Mouse (Mus musculus): ENCODE data around the gene Dhrs9. TPM values are rescaled to one million over a fixed set of nuclear protein-coding genes. Genes with fewer than 3 reads are reported as not detected.
"Not testable (repeated sequence)": the region's sequence is repeated elsewhere in the genome, so short reads cannot be mapped to it uniquely, and the experiment has no call there.

Dhrs9 gene
- not detected in 2 replicates for polyA plus RNA-seq (2016; fragmentation: Nextera tagmentation; extraction: Ambion mirVana)

- H3K4me3 ChIP-seq, result no peak within 1 kb of the TSS
- no peak within 1 kb of the TSS for H3K27ac ChIP-seq
- no peak for DNase-seq (ENCODE audit: extremely low spot score, low spot score)
- 85% methylated on average over 13 of the region's 13 CpGs for WGBS
- H3K27me3 ChIP-seq (ENCODE audit: poor library complexity, severe bottlenecking), result no peaks in the 10 kb centered on the region
- H3K9me3 ChIP-seq, result no peaks in the 10 kb centered on the region
- H3K36me3 ChIP-seq (replicated peaks), result no peaks in the 10 kb centered on the region
- 0 out of 2 replicates have a peak, but pooled peaks cover 11% of the 10 kb centered on the region for H3K4me1 ChIP-seq
Measured at GRCm38 (mm10) chr2:69380281-69380680, at the start of gene Dhrs9. Dhrs9 (plus strand) TSS chr2:69380445.

GRCm38 (mm10) chr2:69331523-69331922, 48.7 kb upstream of the Dhrs9 start:
- not testable (repeated sequence) for DNase-seq (ENCODE audit: extremely low spot score, low spot score); H3K27ac ChIP-seq; H3K36me3 ChIP-seq (replicated peaks); H3K4me1 ChIP-seq; H3K4me3 ChIP-seq; H3K27me3 ChIP-seq (ENCODE audit: poor library complexity, severe bottlenecking); H3K9me3 ChIP-seq
- WGBS, result 91% methylated on average over 6 of the region's 6 CpGs

- Histone ChIP-seq H3K27me3 (ENCODE audit: poor library complexity, severe bottlenecking) (no peaks in the 10 kb centered on the region), H3K9me3 (no peaks in the 10 kb centered on the region), H3K4me1 (no peaks in the 10 kb centered on the region), H3K27ac (no peak overlapping the region), H3K4me3 (no peak overlapping the region), H3K36me3 (replicated peaks) (no peaks in the 10 kb centered on the region)
- WGBS, result 93% methylated on average over 6 of the region's 6 CpGs
- DNase-seq (ENCODE audit: extremely low spot score, low spot score), result no peak
Measured at GRCm38 (mm10) chr2:69341506-69341905, 38.7 kb upstream of the Dhrs9 start.

- Histone ChIP-seq H3K4me3 (no peak within 1 kb of the TSS), H3K4me1 (no peaks in the 10 kb centered on the region), H3K36me3 (replicated peaks) (no peaks in the 10 kb centered on the region), H3K27me3 (ENCODE audit: poor library complexity, severe bottlenecking) (no peaks in the 10 kb centered on the region), H3K9me3 (no peaks in the 10 kb centered on the region), H3K27ac (no peak within 1 kb of the TSS)
- no peak for DNase-seq (ENCODE audit: extremely low spot score, low spot score)
- 87% methylated on average over 9 of the region's 9 CpGs for WGBS
Measured at GRCm38 (mm10) chr2:69342496-69343221, 37.6 kb upstream of the Dhrs9 start, which contains the start of gene Abcb11. Abcb11 (minus strand) TSS chr2:69342616.

- not testable (repeated sequence) for H3K27ac ChIP-seq; H3K4me1 ChIP-seq; H3K9me3 ChIP-seq; DNase-seq (ENCODE audit: extremely low spot score, low spot score); H3K4me3 ChIP-seq; H3K27me3 ChIP-seq (ENCODE audit: poor library complexity, severe bottlenecking); H3K36me3 ChIP-seq (replicated peaks)
Measured at GRCm38 (mm10) chr2:69355402-69355801, 24.8 kb upstream of the Dhrs9 start.

- no peak for DNase-seq (ENCODE audit: extremely low spot score, low spot score)
- WGBS, result 92% methylated on average over 2 of the region's 2 CpGs
- Histone ChIP-seq H3K4me3 (no peak overlapping the region), H3K27me3 (ENCODE audit: poor library complexity, severe bottlenecking) (no peaks in the 10 kb centered on the region), H3K4me1 (no peaks in the 10 kb centered on the region), H3K27ac (no peak overlapping the region), H3K36me3 (replicated peaks) (no peaks in the 10 kb centered on the region), H3K9me3 (no peaks in the 10 kb centered on the region)
Measured at GRCm38 (mm10) chr2:69364831-69365230, 15.4 kb upstream of the Dhrs9 start.

- no peak overlapping the region for H3K4me3 ChIP-seq
- no peak overlapping the region for H3K27ac ChIP-seq
- no peak for DNase-seq (ENCODE audit: extremely low spot score, low spot score)
- 96% methylated on average over 1 of the region's 1 CpGs for WGBS
- no peaks in the 10 kb centered on the region for H3K4me1 ChIP-seq
- H3K9me3 ChIP-seq, result no peaks in the 10 kb centered on the region
- H3K36me3 ChIP-seq (replicated peaks), result no peaks in the 10 kb centered on the region
- no peaks in the 10 kb centered on the region for H3K27me3 ChIP-seq (ENCODE audit: poor library complexity, severe bottlenecking)
Measured at GRCm38 (mm10) chr2:69365275-69365674, 15.0 kb upstream of the Dhrs9 start.

GRCm38 (mm10) chr2:69376780-69377179, 3.5 kb upstream of the Dhrs9 start:
- Histone ChIP-seq H3K36me3 (replicated peaks) (no peaks in the 10 kb centered on the region), H3K4me3 (no peak overlapping the region), H3K27ac (no peak overlapping the region), H3K9me3 (no peaks in the 10 kb centered on the region), H3K27me3 (ENCODE audit: poor library complexity, severe bottlenecking) (no peaks in the 10 kb centered on the region), H3K4me1 (0 out of 2 replicates have a peak, but pooled peaks cover 11% of the 10 kb centered on the region)
- DNase-seq (ENCODE audit: extremely low spot score, low spot score), result no peak
- WGBS, result 89% methylated on average over 2 of the region's 2 CpGs

GRCm38 (mm10) chr2:69379801-69380200, 444 bp upstream of the Dhrs9 start:
- 76% methylated on average over 1 of the region's 1 CpGs for WGBS
- 0 out of 2 replicates have a peak, but pooled peaks cover 11% of the 10 kb centered on the region for H3K4me1 ChIP-seq
- no peaks in the 10 kb centered on the region for H3K36me3 ChIP-seq (replicated peaks)
- H3K9me3 ChIP-seq, result no peaks in the 10 kb centered on the region
- H3K27me3 ChIP-seq (ENCODE audit: poor library complexity, severe bottlenecking), result no peaks in the 10 kb centered on the region
- DNase-seq (ENCODE audit: extremely low spot score, low spot score), result no peak
- H3K4me3 ChIP-seq, result no peak overlapping the region
- H3K27ac ChIP-seq, result no peak overlapping the region

GRCm38 (mm10) chr2:69381740-69382139, 1.5 kb downstream of the Dhrs9 start:
- no peaks in the 10 kb centered on the region for H3K27me3 ChIP-seq (ENCODE audit: poor library complexity, severe bottlenecking)
- 51% methylated on average over 8 of the region's 8 CpGs for WGBS
- H3K9me3 ChIP-seq, result no peaks in the 10 kb centered on the region
- H3K4me1 ChIP-seq, result 0 out of 2 replicates have a peak, but pooled peaks cover 11% of the 10 kb centered on the region
- no peak overlapping the region for H3K4me3 ChIP-seq
- no peaks in the 10 kb centered on the region for H3K36me3 ChIP-seq (replicated peaks)
- H3K27ac ChIP-seq, result no peak overlapping the region
- no peak for DNase-seq (ENCODE audit: extremely low spot score, low spot score)

GRCm38 (mm10) chr2:69382838-69383237, 2.6 kb downstream of the Dhrs9 start:
- no peak for DNase-seq (ENCODE audit: extremely low spot score, low spot score)
- H3K27ac ChIP-seq, result no peak overlapping the region
- 92% methylated on average over 5 of the region's 5 CpGs for WGBS
- H3K9me3 ChIP-seq, result no peaks in the 10 kb centered on the region
- 0 out of 2 replicates have a peak, but pooled peaks cover 11% of the 10 kb centered on the region for H3K4me1 ChIP-seq
- no peaks in the 10 kb centered on the region for H3K27me3 ChIP-seq (ENCODE audit: poor library complexity, severe bottlenecking)
- H3K36me3 ChIP-seq (replicated peaks), result no peaks in the 10 kb centered on the region
- no peak overlapping the region for H3K4me3 ChIP-seq

GRCm38 (mm10) chr2:69386118-69386871, 6.0 kb downstream of the Dhrs9 start:
- Histone ChIP-seq H3K27me3 (ENCODE audit: poor library complexity, severe bottlenecking) (no peaks in the 10 kb centered on the region), H3K27ac (no peak overlapping the region), H3K4me1 (no peaks in the 10 kb centered on the region), H3K9me3 (no peaks in the 10 kb centered on the region), H3K36me3 (replicated peaks) (no peaks in the 10 kb centered on the region), H3K4me3 (no peak overlapping the region)
- WGBS, result 89% methylated on average over 3 of the region's 3 CpGs
- no peak for DNase-seq (ENCODE audit: extremely low spot score, low spot score)

GRCm38 (mm10) chr2:69393947-69394346, 13.7 kb downstream of the Dhrs9 start:
- H3K27me3 ChIP-seq (ENCODE audit: poor library complexity, severe bottlenecking), result no peaks in the 10 kb centered on the region
- no peaks in the 10 kb centered on the region for H3K9me3 ChIP-seq
- DNase-seq (ENCODE audit: extremely low spot score, low spot score), result no peak
- 93% methylated on average over 2 of the region's 2 CpGs for WGBS
- H3K4me3 ChIP-seq, result no peak overlapping the region
- H3K4me1 ChIP-seq, result no peaks in the 10 kb centered on the region
- no peak overlapping the region for H3K27ac ChIP-seq
- H3K36me3 ChIP-seq (replicated peaks), result no peaks in the 10 kb centered on the region
